Mouse (Mus musculus): ENCODE measurements around the gene Rpa1. TPM values are rescaled to one million over a fixed set of nuclear protein-coding genes. Genes with fewer than 3 reads are reported as not detected.

Gene Rpa1
- total RNA-seq, 1 experiment from 2014 or later: 77.9 TPM

GRCm38 (mm10) chr11:75270276-75270984 lies 77.7 kb downstream of the Rpa1 start:
- no peak for ATAC-seq (ENCODE audit: extremely low read depth, insufficient number of reproducible peaks, low FRiP score, poor library complexity, severe bottlenecking)

DNA sequence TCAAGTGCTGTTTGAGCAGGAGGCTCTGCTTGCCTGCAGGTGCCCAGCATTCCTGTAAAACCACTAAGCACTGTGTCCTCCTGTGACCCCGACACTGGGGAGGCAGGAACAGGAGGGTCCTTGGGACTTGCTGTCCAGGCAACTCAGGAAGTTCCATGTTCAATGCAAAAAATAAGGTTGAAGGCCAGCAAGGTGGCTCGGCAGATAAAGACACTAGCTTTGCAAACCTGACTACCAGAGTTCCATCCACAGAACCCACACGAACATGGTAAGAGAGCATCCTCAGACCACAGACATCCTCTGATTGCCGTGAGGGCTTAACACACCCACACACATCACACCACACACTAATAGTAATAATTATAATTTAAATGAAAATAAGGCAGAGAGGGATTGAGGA lies 78.9 kb downstream of the Rpa1 start:
- no peak for ATAC-seq (ENCODE audit: extremely low read depth, insufficient number of reproducible peaks, low FRiP score, poor library complexity, severe bottlenecking)

GRCm38 (mm10) chr11:75268492-75268891 lies 79.6 kb downstream of the Rpa1 start:
- ATAC-seq (ENCODE audit: extremely low read depth, insufficient number of reproducible peaks, low FRiP score, poor library complexity, severe bottlenecking): no peak

- ATAC-seq (ENCODE audit: extremely low read depth, insufficient number of reproducible peaks, low FRiP score, poor library complexity, severe bottlenecking): no peak
These were observed 80.3 kb downstream of the Rpa1 start for GRCm38 (mm10) chr11:75267826-75268281.

GRCm38 (mm10) chr11:75265545-75265944 lies 82.6 kb downstream of the Rpa1 start:
- no peak for ATAC-seq (ENCODE audit: extremely low read depth, insufficient number of reproducible peaks, low FRiP score, poor library complexity, severe bottlenecking)

DNA sequence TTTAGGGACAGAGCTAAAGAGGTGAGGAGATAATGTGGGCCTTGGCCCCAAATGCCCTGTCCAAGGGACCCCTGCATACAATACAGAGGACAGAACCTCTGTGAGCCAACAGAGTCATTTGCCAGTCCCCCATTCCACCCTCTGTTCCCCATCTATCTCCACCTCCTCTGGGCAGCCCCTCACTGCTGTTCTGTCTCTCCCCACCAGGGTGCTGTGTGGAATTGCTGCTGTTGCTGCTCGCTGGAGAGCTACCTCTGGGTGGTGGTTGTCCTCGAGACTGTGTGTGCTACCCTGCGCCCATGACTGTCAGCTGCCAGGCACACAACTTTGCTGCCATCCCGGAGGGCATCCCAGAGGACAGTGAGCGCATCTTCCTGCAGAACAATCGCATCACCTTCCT lies 83.6 kb downstream of the Rpa1 start:
- ATAC-seq (ENCODE audit: extremely low read depth, insufficient number of reproducible peaks, low FRiP score, poor library complexity, severe bottlenecking): no peak

DNA sequence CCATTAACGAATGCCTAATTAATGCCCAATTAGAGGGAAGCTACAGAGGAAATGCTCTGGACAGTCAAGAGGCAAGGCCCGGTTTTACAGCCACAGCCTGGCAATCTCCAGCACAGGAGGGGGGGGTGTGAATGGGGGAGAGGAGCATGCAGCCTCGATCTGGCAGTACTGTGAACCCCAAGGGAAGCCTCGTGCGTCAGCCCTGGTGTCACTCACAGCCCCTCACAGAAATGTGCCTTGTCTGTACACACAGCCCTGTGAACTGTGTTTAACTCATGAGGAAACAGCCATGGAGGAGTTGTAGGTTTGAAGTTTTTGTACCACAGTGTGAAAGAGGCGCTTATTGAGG lies 84.2 kb downstream of the Rpa1 start:
- ATAC-seq (ENCODE audit: extremely low read depth, insufficient number of reproducible peaks, low FRiP score, poor library complexity, severe bottlenecking): no peak

GRCm38 (mm10) chr11:75263274-75263963 lies 84.7 kb downstream of the Rpa1 start:
- ATAC-seq (ENCODE audit: extremely low read depth, insufficient number of reproducible peaks, low FRiP score, poor library complexity, severe bottlenecking): no peak

DNA sequence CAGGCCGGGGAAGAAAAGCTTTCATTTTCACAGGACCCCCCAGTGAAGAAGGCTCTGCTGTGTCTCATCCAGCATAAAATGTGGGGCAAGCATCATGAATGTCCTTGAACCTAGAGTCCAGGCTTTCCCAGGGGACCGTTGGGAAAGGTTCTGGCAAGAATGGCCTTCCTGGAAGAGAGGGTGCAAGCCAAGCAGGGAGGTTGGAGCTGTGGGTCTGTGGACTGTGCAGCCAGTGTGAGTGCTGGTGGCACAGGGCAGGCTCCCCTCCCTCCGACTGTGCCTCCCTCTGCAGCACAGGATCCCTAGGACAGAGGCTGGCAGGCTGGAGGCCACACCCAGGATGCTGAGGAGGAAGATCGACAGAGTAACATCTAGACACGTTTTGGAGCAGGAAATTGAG lies 85.3 kb downstream of the Rpa1 start:
- ATAC-seq (ENCODE audit: extremely low read depth, insufficient number of reproducible peaks, low FRiP score, poor library complexity, severe bottlenecking): no peak

DNA sequence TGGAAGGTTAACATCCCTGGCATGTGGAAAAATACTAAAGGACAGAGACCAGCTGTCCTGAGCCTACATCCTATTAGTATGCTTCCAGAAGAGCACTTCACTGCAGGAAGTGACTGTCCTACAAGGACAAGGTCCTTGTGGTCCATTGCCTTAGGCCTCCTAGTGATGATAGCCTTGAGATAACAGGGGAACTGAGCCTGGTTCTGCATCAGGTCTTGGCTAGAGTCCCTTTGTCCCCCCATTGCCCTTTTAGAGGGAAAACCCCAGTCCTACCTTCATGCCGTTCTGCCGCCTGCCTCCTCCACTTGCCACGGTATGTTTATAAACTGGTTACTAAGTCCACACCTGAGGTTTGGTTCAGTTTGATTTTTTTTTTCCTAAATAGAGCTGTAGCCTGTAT lies 85.9 kb downstream of the Rpa1 start:
- ATAC-seq (ENCODE audit: extremely low read depth, insufficient number of reproducible peaks, low FRiP score, poor library complexity, severe bottlenecking): no peak

GRCm38 (mm10) chr11:75261730-75262129 lies 86.4 kb downstream of the Rpa1 start:
- no peak for ATAC-seq (ENCODE audit: extremely low read depth, insufficient number of reproducible peaks, low FRiP score, poor library complexity, severe bottlenecking)

GRCm38 (mm10) chr11:75261016-75261415 lies 87.1 kb downstream of the Rpa1 start:
- no peak for ATAC-seq (ENCODE audit: extremely low read depth, insufficient number of reproducible peaks, low FRiP score, poor library complexity, severe bottlenecking)

GRCm38 (mm10) chr11:75259996-75260561 lies 88.0 kb downstream of the Rpa1 start:
- no peak for ATAC-seq (ENCODE audit: extremely low read depth, insufficient number of reproducible peaks, low FRiP score, poor library complexity, severe bottlenecking)

GRCm38 (mm10) chr11:75259416-75259815 lies 88.7 kb downstream of the Rpa1 start:
- no peak for ATAC-seq (ENCODE audit: extremely low read depth, insufficient number of reproducible peaks, low FRiP score, poor library complexity, severe bottlenecking)

- ATAC-seq (ENCODE audit: extremely low read depth, insufficient number of reproducible peaks, low FRiP score, poor library complexity, severe bottlenecking): no peak
These were observed 91.0 kb downstream of the Rpa1 start for GRCm38 (mm10) chr11:75257056-75257648.

- ATAC-seq (ENCODE audit: extremely low read depth, insufficient number of reproducible peaks, low FRiP score, poor library complexity, severe bottlenecking): no peak
These were observed 92.8 kb downstream of the Rpa1 start for GRCm38 (mm10) chr11:75255330-75255729.

- peak; percentile 45; the same call in 1 of the 2 replicates for ATAC-seq (ENCODE audit: extremely low read depth, insufficient number of reproducible peaks, low FRiP score, poor library complexity, severe bottlenecking)
These were observed 93.7 kb downstream of the Rpa1 start for GRCm38 (mm10) chr11:75254252-75254912.

- no peak for ATAC-seq (ENCODE audit: extremely low read depth, insufficient number of reproducible peaks, low FRiP score, poor library complexity, severe bottlenecking)
These were observed 96.5 kb downstream of the Rpa1 start for GRCm38 (mm10) chr11:75251557-75252070.

DNA sequence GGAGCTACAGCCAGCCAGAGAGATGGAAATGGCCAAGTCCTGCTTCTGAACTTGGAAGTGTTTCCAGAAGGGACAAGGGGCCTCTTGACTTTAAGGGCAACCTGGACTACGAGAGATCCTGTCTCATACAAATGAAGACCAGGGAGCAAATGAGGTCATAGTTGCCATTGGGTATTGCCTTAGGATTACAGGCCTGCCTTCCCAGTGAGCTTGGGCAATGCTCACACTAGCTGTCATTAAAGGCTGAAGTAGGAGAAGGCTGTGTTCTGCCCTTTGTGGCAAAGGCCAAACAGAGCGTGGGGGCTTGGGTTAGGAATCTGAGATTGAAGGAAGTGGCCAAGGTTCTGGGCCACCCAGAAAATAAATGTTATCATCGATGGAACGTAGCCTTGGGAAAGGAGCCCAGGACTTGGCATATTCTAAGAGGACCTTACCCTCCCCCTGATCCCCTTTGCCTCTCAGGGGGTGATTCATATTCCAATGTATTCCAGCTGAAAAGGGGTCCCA lies 97.1 kb downstream of the Rpa1 start:
- ATAC-seq (ENCODE audit: extremely low read depth, insufficient number of reproducible peaks, low FRiP score, poor library complexity, severe bottlenecking): no peak
